Mouse (Mus musculus) kidney, embryonic 14.5 days (tissue): ENCODE results near the gene Bend5. TPM values are rescaled to one million over a fixed set of nuclear protein-coding genes. Genes with fewer than 3 reads are reported as not detected.
A peak's percentile ranks its signal among the peaks of the same experiment; 100 is the strongest.

Experiments used
- ATAC-seq: fragments of 200-750 bp; cut with Nextera tagmentation; 2 replicates; pipeline ENCODE4 v1.8.0; 2017; ENCODE audit warnings: moderate number of reproducible peaks, mild to moderate bottlenecking, moderate TSS enrichment, moderate library complexity; ENCODE audit not compliant: low FRiP score, low TSS enrichment
- H3K27ac ChIP-seq: fragments of 300-500 bp; sonication (generic); 2 replicates; pipeline ENCODE4 v1.5.1; 2014; ENCODE audit warnings: low read depth, mild to moderate bottlenecking, low read length, moderate library complexity, mixed read lengths
- H3K27me3 ChIP-seq: fragments of 300-500 bp; sonication (generic); 2 replicates; pipeline ENCODE4 v1.6.1; 2014; ENCODE audit warnings: mild to moderate bottlenecking, low read length; ENCODE audit not compliant: control insufficient read depth, insufficient read depth
- H3K36me3 ChIP-seq: fragments of 300-500 bp; sonication (generic); 2 replicates; pipeline ENCODE4 v1.6.1; 2014; ENCODE audit warnings: low read length, mixed read lengths; ENCODE audit not compliant: control insufficient read depth, insufficient read depth
- H3K4me1 ChIP-seq: fragments of 300-500 bp; sonication (generic); 2 replicates; pipeline ENCODE4 v1.6.1; 2014; ENCODE audit warnings: low read length, mixed read lengths; ENCODE audit not compliant: control insufficient read depth, insufficient read depth
- H3K4me2 ChIP-seq: fragments of 300-500 bp; sonication (generic); replicated peaks from 2 replicates; pipeline ENCODE4 v1.6.1; 2014; ENCODE audit warnings: low read depth, mild to moderate bottlenecking, low read length
- H3K4me3 ChIP-seq: fragments of 300-500 bp; sonication (generic); 2 replicates; pipeline ENCODE4 v1.5.1; 2014; ENCODE audit warnings: mild to moderate bottlenecking, low read length
- H3K9ac ChIP-seq: fragments of 300-500 bp; sonication (generic); 2 replicates; pipeline ENCODE4 v1.6.1; 2014; ENCODE audit warnings: low read depth, mild to moderate bottlenecking, low read length, moderate library complexity
- H3K9me3 ChIP-seq: fragments of 300-500 bp; sonication (generic); 2 replicates; pipeline ENCODE4 v1.6.1; 2016; ENCODE audit warnings: low read length; ENCODE audit not compliant: control insufficient read depth
- WGBS: fragments of 180-500 bp; shearing (Covaris S2); extraction: QIAGEN DNeasy Blood & Tissue Kit; methylation state at CpG from one replicate; pipeline ENCODE4 v1.1.7; 2014; 5-methylcytosine and 5-hydroxymethylcytosine counted together
- polyA plus RNA-seq: library from polyadenylated mRNA; unstranded; fragments of >200 nt; fragmentation: Nextera tagmentation; extraction: Ambion mirVana; gene quantifications from 2 replicates; pipeline ENCODE4 v1.2.1, GENCODE M21; 2014

Bend5 gene
- polyA plus RNA-seq, 1 experiment from 2014 or later: 30.6 TPM

GRCm38 (mm10) chr4:111444616-111445160 lies 29.9 kb downstream of the Bend5 start:
- Histone ChIP-seq H3K9me3 (no peaks in the 10 kb centered on the region), H3K9ac (no peak overlapping the region), H3K4me2 (no peak overlapping the region), H3K4me1 (no peaks in the 10 kb centered on the region), H3K27ac (no peak overlapping the region), H3K27me3 (no peaks in the 10 kb centered on the region), H3K36me3 (peaks cover 7% of the 10 kb centered on the region; the same call in 1 of the 2 replicates), H3K4me3 (no peak overlapping the region)
- 50% methylated on average over 1 of the region's 1 CpGs for WGBS
- no peak for ATAC-seq

- Histone ChIP-seq H3K27me3 (no peaks in the 10 kb centered on the region), H3K36me3 (peaks cover 7% of the 10 kb centered on the region; the same call in 1 of the 2 replicates), H3K9ac (no peak overlapping the region), H3K4me2 (no peak overlapping the region), H3K27ac (no peak overlapping the region), H3K4me1 (0 out of 2 replicates have a peak, but pooled peaks cover 5% of the 10 kb centered on the region), H3K4me3 (no peak overlapping the region), H3K9me3 (no peaks in the 10 kb centered on the region)
- WGBS: 82% methylated on average over 3 of the region's 3 CpGs
- ATAC-seq: no peak
Measured at GRCm38 (mm10) chr4:111447918-111448317, 33.1 kb downstream of the Bend5 start.

- 98% methylated on average over 4 of the region's 4 CpGs for WGBS
- no peak for ATAC-seq
- Histone ChIP-seq H3K4me2 (no peak overlapping the region), H3K4me1 (0 out of 2 replicates have a peak, but pooled peaks cover 5% of the 10 kb centered on the region), H3K27ac (no peak overlapping the region), H3K4me3 (no peak overlapping the region), H3K27me3 (no peaks in the 10 kb centered on the region), H3K9ac (no peak overlapping the region), H3K36me3 (peaks cover 7% of the 10 kb centered on the region; the same call in 1 of the 2 replicates), H3K9me3 (no peaks in the 10 kb centered on the region)
Measured at GRCm38 (mm10) chr4:111448586-111448985, 33.8 kb downstream of the Bend5 start.

DNA sequence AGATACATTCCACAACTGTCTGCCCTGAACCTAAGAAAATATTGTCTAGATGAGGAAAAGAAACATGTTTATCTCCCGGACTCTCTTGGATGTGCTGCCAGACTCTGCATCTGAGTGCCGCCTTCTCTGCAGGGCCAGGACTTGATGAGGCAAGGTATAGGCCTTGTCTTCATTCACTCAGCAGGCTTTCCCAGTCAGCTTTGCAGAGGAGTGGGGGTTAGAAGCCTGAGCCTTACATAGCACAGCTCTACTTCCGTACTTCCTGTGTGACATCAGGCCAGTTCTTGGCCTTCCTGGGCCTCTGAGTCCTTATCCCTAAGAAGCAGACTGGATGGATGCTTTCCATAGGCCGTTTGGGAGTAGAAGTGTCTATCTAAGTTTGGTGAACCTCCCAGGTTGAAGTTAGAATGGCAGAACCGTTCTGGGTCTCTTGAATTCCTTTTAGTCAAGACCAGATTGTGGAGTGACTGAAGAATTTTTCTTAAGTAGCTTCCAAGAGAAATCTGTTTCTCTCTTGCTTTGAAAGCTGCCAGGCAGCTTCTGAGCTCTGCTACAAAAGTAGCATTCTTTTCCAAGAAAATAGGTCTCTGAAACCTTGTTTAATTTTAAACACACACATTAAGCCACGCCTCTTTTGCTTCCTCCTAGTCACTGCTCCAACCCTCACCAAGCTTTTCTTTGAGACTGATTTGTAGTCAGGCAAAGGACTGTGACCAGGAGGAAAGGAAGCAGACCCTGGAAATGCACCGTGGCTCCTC lies 34.8 kb downstream of the Bend5 start:
- Histone ChIP-seq H3K27me3 (no peaks in the 10 kb centered on the region), H3K4me3 (no peak overlapping the region), H3K9ac (no peak overlapping the region), H3K36me3 (peaks cover 15% of the 10 kb centered on the region; the same call in 1 of the 2 replicates), H3K4me1 (0 out of 2 replicates have a peak, but pooled peaks cover 5% of the 10 kb centered on the region), H3K9me3 (no peaks in the 10 kb centered on the region), H3K27ac (peak overlapping the region; percentile 59), H3K4me2 (no peak overlapping the region)
- 73% methylated on average over 7 of the region's 7 CpGs for WGBS
- ATAC-seq: no peak

- Histone ChIP-seq H3K4me1 (0 out of 2 replicates have a peak, but pooled peaks cover 5% of the 10 kb centered on the region), H3K36me3 (peaks cover 25% of the 10 kb centered on the region), H3K27ac (no peak overlapping the region), H3K9me3 (no peaks in the 10 kb centered on the region), H3K27me3 (no peaks in the 10 kb centered on the region), H3K4me3 (no peak overlapping the region), H3K9ac (no peak overlapping the region), H3K4me2 (no peak overlapping the region)
- WGBS: 65% methylated on average over 7 of the region's 7 CpGs
- ATAC-seq: no peak; the same call in 1 of the 2 replicates
Measured at GRCm38 (mm10) chr4:111451283-111451918, 36.6 kb downstream of the Bend5 start.

DNA sequence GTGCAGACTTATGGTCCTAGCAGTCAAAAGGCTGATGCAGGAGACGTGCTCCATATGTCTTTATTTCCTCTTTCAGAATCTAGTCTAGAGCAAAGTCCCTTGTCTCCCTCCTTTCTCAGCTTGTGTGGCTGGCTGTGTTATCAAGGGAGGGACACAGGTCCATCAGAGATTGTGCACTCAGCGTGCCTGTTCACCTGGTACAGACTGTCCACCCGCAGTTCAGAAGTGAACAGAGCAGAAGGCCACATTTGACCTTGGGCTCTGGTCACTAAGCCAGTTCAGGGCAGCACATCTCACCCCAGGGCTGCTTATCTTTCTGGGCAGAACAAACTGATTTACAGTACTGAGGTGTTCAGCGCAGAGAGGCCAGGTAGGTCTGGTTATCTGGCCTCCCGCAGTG lies 37.4 kb downstream of the Bend5 start:
- 84% methylated on average over 5 of the region's 5 CpGs for WGBS
- Histone ChIP-seq H3K9me3 (no peaks in the 10 kb centered on the region), H3K27me3 (no peaks in the 10 kb centered on the region), H3K4me3 (no peak overlapping the region), H3K36me3 (peaks cover 25% of the 10 kb centered on the region), H3K4me2 (no peak overlapping the region), H3K4me1 (0 out of 2 replicates have a peak, but pooled peaks cover 5% of the 10 kb centered on the region), H3K27ac (no peak overlapping the region), H3K9ac (no peak overlapping the region)
- ATAC-seq: no peak; the same call in 1 of the 2 replicates

GRCm38 (mm10) chr4:111453275-111453674 lies 38.5 kb downstream of the Bend5 start:
- H3K27ac ChIP-seq: no peak overlapping the region
- no peak overlapping the region for H3K9ac ChIP-seq
- no peak overlapping the region for H3K4me3 ChIP-seq
- H3K9me3 ChIP-seq: no peaks in the 10 kb centered on the region
- peaks cover 27% of the 10 kb centered on the region for H3K36me3 ChIP-seq
- no peaks in the 10 kb centered on the region for H3K27me3 ChIP-seq
- H3K4me1 ChIP-seq: 0 out of 2 replicates have a peak, but pooled peaks cover 5% of the 10 kb centered on the region
- no peak overlapping the region for H3K4me2 ChIP-seq
- no peak for ATAC-seq
- 67% methylated on average over 3 of the region's 3 CpGs for WGBS

DNA sequence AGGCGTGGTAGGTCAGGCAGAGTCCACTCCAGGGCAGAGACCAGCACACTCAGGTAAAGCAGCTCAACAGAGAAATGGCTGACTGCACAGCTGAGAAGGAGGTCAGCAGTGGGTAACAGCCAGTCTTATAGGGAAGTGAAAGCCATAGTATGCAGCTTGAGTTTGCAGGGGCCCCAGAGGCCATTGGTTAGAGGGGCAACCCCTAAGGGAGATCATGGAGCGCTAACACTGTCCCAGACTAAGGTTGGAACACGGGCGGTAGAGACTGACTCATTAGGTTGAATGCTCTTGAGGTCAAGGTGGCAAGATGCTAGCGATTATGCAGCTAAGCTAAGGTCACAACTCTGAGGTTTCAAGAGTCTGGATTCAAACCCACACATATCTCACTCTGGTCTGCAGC lies 40.8 kb downstream of the Bend5 start:
- Histone ChIP-seq H3K27me3 (no peaks in the 10 kb centered on the region), H3K4me2 (no peak overlapping the region), H3K4me3 (no peak overlapping the region), H3K9me3 (no peaks in the 10 kb centered on the region), H3K4me1 (0 out of 2 replicates have a peak, but pooled peaks cover 5% of the 10 kb centered on the region), H3K36me3 (peaks cover 29% of the 10 kb centered on the region), H3K9ac (no peak overlapping the region), H3K27ac (no peak overlapping the region)
- 81% methylated on average over 5 of the region's 5 CpGs for WGBS
- ATAC-seq: no peak

DNA sequence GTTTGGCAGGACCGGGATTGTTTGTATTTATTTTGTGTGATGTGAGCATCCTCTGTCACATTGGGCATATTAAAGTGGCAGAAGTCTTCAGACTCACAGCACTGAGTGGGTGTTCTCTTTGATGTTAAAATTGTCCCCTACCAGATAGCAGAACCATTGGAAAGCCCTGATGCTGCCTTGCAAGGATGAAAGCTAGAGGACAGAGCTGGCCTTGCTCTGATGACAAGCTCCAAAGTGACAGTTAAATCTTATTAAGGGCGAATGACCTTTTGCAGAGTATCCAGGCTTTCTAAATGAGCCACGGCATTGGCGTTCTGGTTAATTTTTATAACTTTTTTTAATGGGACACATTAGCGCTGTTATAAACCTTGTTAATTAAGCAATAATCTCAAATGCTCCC lies 42.8 kb downstream of the Bend5 start:
- peaks cover 29% of the 10 kb centered on the region for H3K36me3 ChIP-seq
- no peaks in the 10 kb centered on the region for H3K9me3 ChIP-seq
- no peak for ATAC-seq
- H3K27ac ChIP-seq: no peak overlapping the region
- H3K27me3 ChIP-seq: no peaks in the 10 kb centered on the region
- H3K9ac ChIP-seq: no peak overlapping the region
- H3K4me1 ChIP-seq: no peaks in the 10 kb centered on the region
- no peak overlapping the region for H3K4me3 ChIP-seq
- 71% methylated on average over 5 of the region's 5 CpGs for WGBS
- H3K4me2 ChIP-seq: no peak overlapping the region
